ENCODE assay signal across 13 mouse cellular contexts in genomic region chr17:46835093-46835715, GRCm38 (mm10). TPM values are rescaled to one million over a fixed set of nuclear protein-coding genes. Genes with fewer than 3 reads are reported as not detected.
DNase-seq lines count a peak whose midpoint lies in the region; ATAC-seq and TF ChIP-seq lines count a peak whose summit lies in the region.
"Had no signal": no experiment of that assay in that cellular context is flagged by ENCODE, and none has a peak within 500 bp of the region (broad histone marks: within the 10 kb centered on the region; RNA-seq: fewer than 3 reads in every experiment).

No protein-coding gene starts in this region.

- H3K36me3 ChIP-seq in spleen, adult 2 months (ENCODE audit: control insufficient read depth, insufficient read depth, low read length) = no peaks in the 10 kb centered on the region
- peaks cover 6% of the 10 kb centered on the region; the same call in 1 of the 2 replicates for H3K36me3 ChIP-seq in embryonic facial prominence, embryonic 13.5 days
- H3K36me3 ChIP-seq in midbrain, embryonic 16.5 days (ENCODE audit: control insufficient read depth, insufficient read depth, low read length) = no peaks in the 10 kb centered on the region

- no peak overlapping the region for H3K4me2 ChIP-seq in embryonic facial prominence, embryonic 13.5 days
- no peak overlapping the region for H3K4me2 ChIP-seq in midbrain, embryonic 16.5 days (ENCODE audit: low read length)

- no peak for TF ChIP-seq CTCF in spleen, adult 2 months (IDR thresholded peaks at IDR 0.05; ENCODE audit: extremely low read depth, insufficient read depth, insufficient read length, insufficient replicate concordance)

- H3K4me3 ChIP-seq in spleen, adult 2 months (ENCODE audit: extremely low read depth, insufficient read depth, insufficient read length) = no peak overlapping the region
- H3K4me3 ChIP-seq in embryonic facial prominence, embryonic 13.5 days = no peak overlapping the region
- no peak overlapping the region for H3K4me3 ChIP-seq in midbrain, embryonic 16.5 days (ENCODE audit: low read depth, low read length)
- H3K4me3 ChIP-seq: megakaryocyte, embryonic 14.5 days had no signal

- peak overlapping the region; percentile 33 for H3K27ac ChIP-seq in spleen, adult 2 months (ENCODE audit: insufficient read depth, low read length)
- H3K27ac ChIP-seq in embryonic facial prominence, embryonic 13.5 days = peak overlapping the region; percentile 28
- no peak overlapping the region for H3K27ac ChIP-seq in midbrain, embryonic 16.5 days (ENCODE audit: low read length)
- H3K27ac ChIP-seq: kidney, postnatal 0 days had no signal

- H3K4me1 ChIP-seq in spleen, adult 2 months (ENCODE audit: control insufficient read depth, insufficient read depth, insufficient read length) = peaks cover 6% of the 10 kb centered on the region; the same call in 1 of the 2 replicates
- peaks cover 7% of the 10 kb centered on the region for H3K4me1 ChIP-seq in embryonic facial prominence, embryonic 13.5 days
- no peaks in the 10 kb centered on the region for H3K4me1 ChIP-seq in midbrain, embryonic 16.5 days (ENCODE audit: control insufficient read depth, insufficient read depth, low read length)

- peak; percentile 57 to 65 for DNase-seq in spleen, adult 2 months (ENCODE audit: low read depth in 1 of 2, low spot score in 2 of 2)
- no peak for DNase-seq in spleen, adult 12 weeks (ENCODE audit: low spot score)
- no peak for DNase-seq in left cerebral cortex, adult 18-20 months (ENCODE audit: low spot score in 2 of 2)
- no peak for DNase-seq in embryo, embryonic 11 days
- DNase-seq in MN1 (ENCODE audit: low spot score) = no peak
- DNase-seq: cerebellum, postnatal 36 days had no signal

- no peak for TF ChIP-seq POLR2A in spleen, adult 2 months (IDR thresholded peaks at IDR 0.05; ENCODE audit: low read depth, low read length)

- ATAC-seq in embryonic facial prominence, embryonic 13.5 days (ENCODE audit: insufficient number of reproducible peaks, insufficient read depth, low FRiP score, low TSS enrichment, low read depth) = 0 out of 2 replicates have a peak, but pooled peaks have one; percentile 20
- peak; percentile 56 for ATAC-seq in megakaryocyte progenitor cell, adult 5-6 weeks (replicated peaks; ENCODE audit: poor library complexity)
- ATAC-seq in midbrain, embryonic 16.5 days = no peak
- ATAC-seq: forebrain, embryonic 16.5 days; Patski had no signal

- no peaks in the 10 kb centered on the region for H3K9me3 ChIP-seq in embryonic facial prominence, embryonic 13.5 days
- H3K9me3 ChIP-seq in midbrain, embryonic 16.5 days (replicated peaks; ENCODE audit: control insufficient read depth, low read length, poor library complexity, severe bottlenecking) = no peaks in the 10 kb centered on the region
- H3K9me3 ChIP-seq: megakaryocyte, embryonic 14.5 days had no signal

- no peaks in the 10 kb centered on the region for H3K27me3 ChIP-seq in spleen, adult 2 months (ENCODE audit: control insufficient read depth, insufficient read depth, low read length)
- no peaks in the 10 kb centered on the region for H3K27me3 ChIP-seq in embryonic facial prominence, embryonic 13.5 days
- no peaks in the 10 kb centered on the region for H3K27me3 ChIP-seq in midbrain, embryonic 16.5 days (ENCODE audit: control insufficient read depth, insufficient read depth, low read depth, low read length)
- H3K27me3 ChIP-seq: megakaryocyte, embryonic 14.5 days; Patski had no signal

- 48% methylated on average over 6 of the region's 6 CpGs for WGBS in spleen, adult 2 months
- 74% methylated on average over 6 of the region's 6 CpGs for WGBS in embryonic facial prominence, embryonic 13.5 days
- WGBS in midbrain, embryonic 16.5 days = 87% methylated on average over 6 of the region's 6 CpGs

- H3K9ac ChIP-seq in embryonic facial prominence, embryonic 13.5 days = no peak overlapping the region
- no peak overlapping the region for H3K9ac ChIP-seq in midbrain, embryonic 16.5 days (ENCODE audit: low read depth, low read length)

RNA-seq across cellular contexts. Expression of gene Bicral, which starts 23.1 kb away (rescaled TPM):
- polyA plus RNA-seq in spleen, adult 2 months (2012; rRNA removed) = 14.4 and 14.5 TPM in 2 replicates
- polyA plus RNA-seq in embryonic facial prominence, embryonic 13.5 days (2015; fragmentation: Nextera tagmentation; extraction: Ambion mirVana) = 4.4 and 5.0 TPM in 2 replicates
- 20.9 and 26.1 TPM in 2 replicates for total RNA-seq in megakaryocyte progenitor cell, adult 5-6 weeks (2015)
- 16.2 and 20.3 TPM in 2 replicates for total RNA-seq in megakaryocyte progenitor cell, adult 5-6 weeks (2017)
- 10 to 100 TPM; 53.2 to 58.9 TPM for total RNA-seq in left cerebral cortex, adult 18-20 months (2021)
- polyA plus RNA-seq in midbrain, embryonic 16.5 days (2015; fragmentation: Nextera tagmentation; extraction: Ambion mirVana) = 9.5 and 10.9 TPM in 2 replicates

RNA-seq across cellular contexts. Expression of gene Rpl7l1, which starts 52.7 kb away (rescaled TPM):
- 13.7 and 14.0 TPM in 2 replicates for polyA plus RNA-seq in spleen, adult 2 months (2012; rRNA removed)
- 172 and 178 TPM in 2 replicates for polyA plus RNA-seq in embryonic facial prominence, embryonic 13.5 days (2015; fragmentation: Nextera tagmentation; extraction: Ambion mirVana)
- 113 and 123 TPM in 2 replicates for total RNA-seq in megakaryocyte progenitor cell, adult 5-6 weeks (2015)
- total RNA-seq in megakaryocyte progenitor cell, adult 5-6 weeks (2017) = 142 and 179 TPM in 2 replicates
- 10 to 100 TPM; 48.2 to 53.2 TPM for total RNA-seq in left cerebral cortex, adult 18-20 months (2021)
- polyA plus RNA-seq in midbrain, embryonic 16.5 days (2015; fragmentation: Nextera tagmentation; extraction: Ambion mirVana) = 78.4 and 84.2 TPM in 2 replicates

RNA-seq across cellular contexts. Expression of gene Tbcc, which starts 55.3 kb away (rescaled TPM):
- polyA plus RNA-seq in spleen, adult 2 months (2012; rRNA removed) = 17.2 and 21.3 TPM in 2 replicates
- polyA plus RNA-seq in embryonic facial prominence, embryonic 13.5 days (2015; fragmentation: Nextera tagmentation; extraction: Ambion mirVana) = 58.5 and 63.3 TPM in 2 replicates
- 11.3 and 12.5 TPM in 2 replicates for total RNA-seq in megakaryocyte progenitor cell, adult 5-6 weeks (2015)
- 12.5 and 12.8 TPM in 2 replicates for total RNA-seq in megakaryocyte progenitor cell, adult 5-6 weeks (2017)
- 10 to 100 TPM; 33.5 to 33.8 TPM for total RNA-seq in left cerebral cortex, adult 18-20 months (2021)
- 49.5 and 52.6 TPM in 2 replicates for polyA plus RNA-seq in midbrain, embryonic 16.5 days (2015; fragmentation: Nextera tagmentation; extraction: Ambion mirVana)

Comparison
In these comparisons a context has a peak if more than half of its experiments do, and no peak if none do; other contexts are left out.
1. DNase-seq: peak in spleen, adult 2 months (2 of 2); none in spleen, adult 12 weeks (single experiment), left cerebral cortex, adult 18-20 months (0 of 2), embryo, embryonic 11 days (single experiment) and MN1 (single experiment).